27 mouse cellular contexts compared by ENCODE assay signal in the genomic region with DNA sequence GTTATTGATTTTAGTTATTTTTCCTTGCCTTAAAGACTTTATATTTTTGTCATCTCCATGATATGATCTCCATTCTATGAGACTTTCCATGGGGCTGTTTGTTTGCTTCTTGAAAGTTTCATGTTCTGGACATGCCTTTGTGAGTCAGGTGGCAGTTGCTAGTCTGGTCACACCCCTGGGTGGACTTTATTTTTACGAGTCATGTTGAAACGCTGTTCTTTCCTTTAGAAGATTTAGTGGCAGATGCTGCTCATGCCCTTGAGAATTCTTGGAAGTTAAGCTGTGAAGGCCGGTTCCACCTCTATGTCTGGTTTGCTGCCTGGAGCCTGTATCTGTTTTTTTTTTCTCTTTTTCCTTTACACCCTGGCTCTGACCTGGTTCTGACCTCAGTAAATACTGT. TPM values are rescaled to one million over a fixed set of nuclear protein-coding genes. Genes with fewer than 3 reads are reported as not detected.
DNase-seq lines count a peak whose midpoint lies in the region.
"Had no signal": no experiment of that assay in that cellular context is flagged by ENCODE, and none has a peak within 500 bp of the region (broad histone marks: within the 10 kb centered on the region; RNA-seq: fewer than 3 reads in every experiment).

No protein-coding gene starts in this region.

- peak; percentile 11 to 70 for DNase-seq in adrenal gland, adult (ENCODE audit: inconsistent age in 2 of 2, low spot score in 1 of 2)
- DNase-seq in adrenal gland, postnatal 10 days, result no peak
- peak; percentile 26 for DNase-seq in urinary bladder, postnatal 14 days (ENCODE audit: low spot score)
- no peak for DNase-seq in urinary bladder, adult 2 months (ENCODE audit: low spot score)
- DNase-seq in gonadal fat pad, adult 2 months (ENCODE audit: low read depth), result peak; percentile 27
- DNase-seq in cerebellum, postnatal 10 days, result no peak
- no peak for DNase-seq in kidney, postnatal 25 days
- DNase-seq in heart, adult 9 months (ENCODE audit: low spot score in 2 of 2), result no peak
- DNase-seq: B cell, adult 2 months; cerebellum, adult 18-20 months; cerebellum, adult 9-10 months; cerebellum, postnatal 25 days; forebrain, postnatal 0 days; gastrocnemius, adult 2 months; gastrocnemius, postnatal 14 days; heart, adult 18-20 months; heart, postnatal 14 days; heart, postnatal 4 days; kidney, adult 18-20 months had no signal

RNA-seq across cellular contexts. Expression of gene Tmem45b, which starts 43.9 kb away (rescaled TPM):
- total RNA-seq in adrenal gland, postnatal 10 days (2021), result 10 to 100 TPM; 21.0 to 36.7 TPM
- 135 and 165 TPM in 2 replicates for polyA plus RNA-seq in urinary bladder, adult 2 months (2012; rRNA removed)
- polyA plus RNA-seq in gonadal fat pad, adult 2 months (2012; rRNA removed), result 223 and 553 TPM in 2 replicates
- total RNA-seq: CH12.LX; common myeloid progenitor, adult 5-6 weeks; forebrain, postnatal 0 days; hindbrain, postnatal 0 days had no signal
- polyA plus RNA-seq: G1E; heart, embryonic 10.5 days; heart, embryonic 13.5 days; hindbrain, embryonic 11.5 days; Patski had no signal

Comparison
In these comparisons a context has a peak if more than half of its experiments do, and no peak if none do; other contexts are left out.
1. DNase-seq: peak in adrenal gland, adult (2 of 2), urinary bladder, postnatal 14 days (single experiment) and gonadal fat pad, adult 2 months (single experiment); none in adrenal gland, postnatal 10 days (single experiment), urinary bladder, adult 2 months (single experiment), cerebellum, postnatal 10 days (0 of 2), kidney, postnatal 25 days (0 of 2) and heart, adult 9 months (0 of 2).